Mouse (Mus musculus) midbrain, embryonic 14.5 days (tissue): ENCODE data around the gene Odf3. TPM values are rescaled to one million over a fixed set of nuclear protein-coding genes. Genes with fewer than 3 reads are reported as not detected.
"Not testable (repeated sequence)": the region's sequence is repeated elsewhere in the genome, so short reads cannot be mapped to it uniquely, and the experiment has no call there.

ENCODE experiments used
- ATAC-seq: fragments of 200-750 bp; cut with Nextera tagmentation; 2 replicates; pipeline ENCODE4 v1.8.0; 2017; ENCODE audit warnings: moderate number of reproducible peaks, moderate library complexity; ENCODE audit not compliant: low FRiP score, low TSS enrichment
- DNase-seq: peaks from one replicate; pipeline ENCODE4 v3.0.0-alpha.2; 2015
- H3K27ac ChIP-seq: fragments of 300-500 bp; sonication (generic); replicated peaks from 2 replicates; pipeline ENCODE4 v1.5.1; 2014; ENCODE audit warnings: mild to moderate bottlenecking, low read depth, low read length, moderate library complexity
- H3K27me3 ChIP-seq: fragments of 300-500 bp; sonication (generic); 2 replicates; pipeline ENCODE4 v1.6.1; 2014; ENCODE audit warnings: low read length, control low read depth, mixed read lengths; ENCODE audit not compliant: control insufficient read depth, insufficient read depth
- H3K36me3 ChIP-seq: fragments of 300-500 bp; sonication (generic); 2 replicates; pipeline ENCODE4 v1.6.1; 2014; ENCODE audit warnings: low read length, control low read depth; ENCODE audit not compliant: control insufficient read depth, insufficient read depth
- H3K4me1 ChIP-seq: fragments of 300-500 bp; sonication (generic); 2 replicates; pipeline ENCODE4 v1.6.1; 2014; ENCODE audit warnings: mild to moderate bottlenecking, antibody characterized with exemption, low read length, control low read depth; ENCODE audit not compliant: control insufficient read depth, insufficient read depth
- H3K4me2 ChIP-seq: fragments of 300-500 bp; sonication (generic); 2 replicates; pipeline ENCODE4 v1.6.1; 2014; ENCODE audit warnings: mild to moderate bottlenecking, low read length, moderate library complexity
- H3K4me3 ChIP-seq: fragments of 300-500 bp; sonication (generic); replicated peaks from 2 replicates; pipeline ENCODE4 v1.5.1; 2014; ENCODE audit warnings: low read depth, low read length
- H3K9ac ChIP-seq: fragments of 300-500 bp; sonication (generic); replicated peaks from 2 replicates; pipeline ENCODE4 v1.6.1; 2014; ENCODE audit warnings: mild to moderate bottlenecking, low read length, moderate library complexity
- H3K9me3 ChIP-seq: fragments of 300-500 bp; sonication (generic); 2 replicates; pipeline ENCODE4 v1.6.1; 2016; ENCODE audit warnings: low read length, control low read depth, mixed read lengths; ENCODE audit not compliant: control insufficient read depth
- WGBS: fragments of 180-500 bp; shearing (Covaris S2); extraction: QIAGEN DNeasy Blood & Tissue Kit; methylation state at CpG from one replicate; pipeline ENCODE4 v1.1.7; 2014; 5-methylcytosine and 5-hydroxymethylcytosine counted together
- polyA plus RNA-seq: library from polyadenylated mRNA; unstranded; fragments of >200 nt; fragmentation: Nextera tagmentation; extraction: Ambion mirVana; gene quantifications from 2 replicates; pipeline ENCODE4 v1.2.1, GENCODE M21; 2014

Odf3 gene
- polyA plus RNA-seq, 1 experiment from 2014 or later: not detected

DNA sequence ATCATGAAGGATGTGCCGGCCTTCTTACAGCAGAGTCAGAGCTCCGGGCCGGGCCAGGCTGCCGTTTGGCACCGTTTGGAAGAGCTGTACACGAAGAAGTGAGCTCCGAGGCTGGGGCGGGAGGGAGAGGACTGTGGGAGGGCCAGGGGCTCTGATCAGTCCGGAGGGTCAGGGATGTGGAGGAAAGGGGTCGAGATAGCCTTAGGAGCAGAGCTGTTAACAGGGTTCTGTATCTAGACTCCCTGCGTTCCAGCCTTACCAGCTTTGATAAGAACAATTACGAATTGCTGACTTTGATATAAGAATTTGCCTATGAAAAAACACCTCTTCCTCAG lies 34.8 kb downstream of the Odf3 start:
- H3K4me3 ChIP-seq: peak overlapping the region; percentile 81
- ATAC-seq: no peak; the same call in 1 of the 2 replicates
- H3K4me2 ChIP-seq: peak overlapping the region; percentile 67
- peak overlapping the region; percentile 86 for H3K27ac ChIP-seq
- under 1% methylated on average over 12 of the region's 12 CpGs for WGBS
- no peak for DNase-seq
- peaks cover 14% of the 10 kb centered on the region for H3K4me1 ChIP-seq
- H3K27me3 ChIP-seq: no peaks in the 10 kb centered on the region
- no peaks in the 10 kb centered on the region for H3K9me3 ChIP-seq
- H3K9ac ChIP-seq: peak overlapping the region; percentile 75
- peaks cover 28% of the 10 kb centered on the region for H3K36me3 ChIP-seq

DNA sequence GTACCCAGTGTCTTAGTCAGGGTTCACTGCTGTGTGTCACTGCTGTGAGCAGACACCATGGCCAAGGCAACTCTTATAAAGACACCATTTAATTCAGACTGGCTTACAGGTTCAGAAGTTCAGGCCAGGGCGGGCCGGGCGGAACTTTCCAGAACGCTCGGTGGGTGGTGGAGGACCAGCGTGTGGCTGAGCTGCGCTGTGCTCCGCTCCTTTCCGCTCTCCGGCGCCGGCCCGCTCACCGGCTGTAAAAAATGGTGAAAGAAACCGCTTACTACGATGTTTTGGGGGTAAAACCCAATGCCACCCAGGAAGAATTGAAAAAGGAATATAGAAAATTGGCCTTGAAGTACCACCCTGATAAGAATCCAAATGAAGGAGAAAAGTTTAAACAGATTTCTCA lies 43.0 kb downstream of the Odf3 start:
- peaks cover 80% of the 10 kb centered on the region for H3K36me3 ChIP-seq
- not testable (repeated sequence) for H3K4me2 ChIP-seq, H3K4me3 ChIP-seq, H3K27ac ChIP-seq, H3K27me3 ChIP-seq, DNase-seq, ATAC-seq, H3K9ac ChIP-seq, H3K9me3 ChIP-seq, H3K4me1 ChIP-seq
- 98% methylated on average over 16 of the region's 16 CpGs for WGBS

DNA sequence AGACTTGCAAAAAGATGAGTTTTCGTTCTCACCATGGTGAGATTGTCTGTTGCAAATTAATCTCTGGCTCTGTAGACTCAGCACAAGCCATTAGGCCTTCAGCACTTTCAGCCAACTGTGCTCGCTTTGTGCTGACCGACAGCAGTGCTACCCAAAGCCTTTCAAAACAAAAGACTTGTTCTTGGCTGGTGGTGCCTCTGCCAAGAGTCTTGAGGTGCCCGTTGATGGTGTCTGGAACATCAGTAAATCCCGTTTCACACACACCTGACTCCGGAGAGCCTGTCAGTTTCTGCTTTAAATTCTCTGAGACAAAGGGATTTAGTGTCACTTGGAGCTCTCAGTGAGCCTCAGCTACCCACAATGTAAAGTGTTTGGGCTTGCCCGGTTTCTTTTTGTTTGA lies 46.4 kb downstream of the Odf3 start:
- Histone ChIP-seq H3K4me1 (no peaks in the 10 kb centered on the region), H3K9ac (no peak overlapping the region), H3K27ac (no peak overlapping the region), H3K27me3 (no peaks in the 10 kb centered on the region), H3K4me3 (no peak overlapping the region), H3K36me3 (peaks cover 78% of the 10 kb centered on the region), H3K4me2 (no peak overlapping the region), H3K9me3 (no peaks in the 10 kb centered on the region)
- no peak for ATAC-seq
- WGBS: 88% methylated on average over 7 of the region's 7 CpGs
- no peak for DNase-seq

DNA sequence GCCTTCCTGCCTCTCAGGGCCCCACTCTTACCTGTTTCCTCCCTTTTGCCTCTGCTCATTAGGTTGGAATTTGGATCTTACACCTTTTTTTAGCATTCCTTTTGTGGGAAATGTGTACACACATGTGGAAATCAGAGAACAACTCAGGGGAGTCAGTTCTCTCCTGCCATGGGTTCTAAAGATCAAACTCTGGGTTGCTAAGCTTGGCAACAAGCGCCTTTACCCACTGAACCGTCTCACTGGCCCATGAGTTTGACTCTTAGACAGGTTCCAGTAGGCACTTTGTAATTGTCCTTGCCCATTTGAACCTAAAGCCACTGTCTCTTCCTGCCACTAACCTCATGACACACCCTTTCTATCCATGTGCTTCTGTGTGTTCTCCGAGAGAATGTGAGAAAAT lies 47.0 kb downstream of the Odf3 start:
- no peak for DNase-seq

DNA sequence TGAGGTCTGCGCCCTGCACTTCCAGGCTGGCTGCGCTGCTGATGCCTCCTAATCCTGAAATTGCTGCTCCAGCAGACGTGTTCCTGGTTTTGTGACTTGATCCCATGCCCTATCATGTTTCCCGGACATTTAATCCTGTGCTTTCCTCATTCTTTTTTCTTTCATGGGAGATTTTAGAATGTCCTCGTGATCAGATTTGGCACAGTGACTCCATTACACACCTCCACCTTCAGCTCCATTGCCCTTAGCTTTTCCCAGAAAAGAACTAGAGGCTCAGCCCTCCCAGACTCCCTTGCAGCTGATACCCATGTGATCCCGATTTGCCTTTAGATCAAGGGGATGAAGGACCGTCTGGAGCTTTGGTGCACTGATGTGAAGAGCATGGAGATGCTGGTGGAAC lies 50.3 kb downstream of the Odf3 start:
- no peaks in the 10 kb centered on the region for H3K27me3 ChIP-seq
- H3K4me3 ChIP-seq: no peak overlapping the region
- no peaks in the 10 kb centered on the region for H3K9me3 ChIP-seq
- H3K4me2 ChIP-seq: no peak overlapping the region
- H3K4me1 ChIP-seq: no peaks in the 10 kb centered on the region
- DNase-seq (no peak), ATAC-seq (no peak)
- H3K27ac ChIP-seq: no peak overlapping the region
- H3K9ac ChIP-seq: no peak overlapping the region
- H3K36me3 ChIP-seq: peaks cover 59% of the 10 kb centered on the region
- 87% methylated on average over 7 of the region's 7 CpGs for WGBS

More for the DNA sequence above, 47.0 kb downstream of the Odf3 start:
- Histone ChIP-seq H3K9ac (no peak overlapping the region), H3K4me1 (no peaks in the 10 kb centered on the region), H3K9me3 (no peaks in the 10 kb centered on the region), H3K4me2 (no peak overlapping the region), H3K27me3 (no peaks in the 10 kb centered on the region), H3K36me3 (peaks cover 78% of the 10 kb centered on the region), H3K4me3 (no peak overlapping the region), H3K27ac (no peak overlapping the region)
- no peak for ATAC-seq
- 94% methylated on average over 3 of the region's 3 CpGs for WGBS

DNA sequence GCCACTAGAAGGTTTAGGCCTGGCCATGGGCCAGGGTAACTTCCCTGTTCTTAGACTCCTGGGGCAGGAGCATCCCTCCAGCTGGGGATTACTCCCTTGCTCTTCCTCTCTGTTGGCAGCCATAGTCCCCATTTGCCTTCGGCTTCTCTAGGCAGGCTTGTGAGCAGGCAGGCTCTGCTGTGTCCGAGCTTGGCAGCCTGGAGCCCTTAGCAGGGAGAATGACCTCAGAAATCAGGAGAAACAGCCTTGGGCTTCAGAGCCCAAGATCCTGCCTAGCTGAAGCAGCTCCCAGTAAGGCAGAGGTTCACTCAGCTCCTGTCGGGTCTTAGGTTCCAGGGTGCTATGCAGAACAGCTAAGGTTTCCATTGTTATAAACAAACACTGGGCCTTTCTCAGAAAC lies 51.5 kb downstream of the Odf3 start:
- ATAC-seq: no peak
- no peaks in the 10 kb centered on the region for H3K27me3 ChIP-seq
- no peak overlapping the region for H3K4me3 ChIP-seq
- H3K9me3 ChIP-seq: no peaks in the 10 kb centered on the region
- 81% methylated on average over 3 of the region's 3 CpGs for WGBS
- H3K4me2 ChIP-seq: no peak overlapping the region
- H3K4me1 ChIP-seq: no peaks in the 10 kb centered on the region
- no peak overlapping the region for H3K27ac ChIP-seq
- no peak overlapping the region for H3K9ac ChIP-seq
- H3K36me3 ChIP-seq: peaks cover 47% of the 10 kb centered on the region
- no peak for DNase-seq

DNA sequence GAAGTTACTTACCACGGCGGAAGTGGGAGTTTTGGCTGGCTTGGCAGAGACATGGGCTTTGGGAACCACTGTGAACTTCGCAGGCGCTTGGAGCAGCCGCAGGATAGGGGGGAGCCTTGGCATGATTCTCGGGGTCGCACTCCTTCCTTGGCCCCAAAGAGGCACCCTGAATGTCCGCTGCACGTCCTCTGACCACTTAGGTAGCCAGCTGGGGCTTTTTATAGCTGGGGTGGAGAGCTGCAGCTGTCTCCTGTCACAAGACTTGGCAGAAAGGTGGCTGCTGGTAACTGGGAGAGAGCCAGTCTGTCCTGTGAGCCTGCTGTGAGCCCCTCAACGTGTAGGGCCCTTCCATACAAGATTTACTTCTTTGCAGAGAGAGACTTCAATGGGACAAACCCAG lies 52.6 kb downstream of the Odf3 start, which contains the start of gene Cox8b:
Cox8b (minus strand) TSS at position 227 of the 400 bp plus-strand sequence.
- Histone ChIP-seq H3K4me2 (no peak within 1 kb of the TSS), H3K9me3 (no peaks in the 10 kb centered on the region), H3K36me3 (peaks cover 40% of the 10 kb centered on the region), H3K4me1 (no peaks in the 10 kb centered on the region), H3K4me3 (no peak within 1 kb of the TSS), H3K27me3 (no peaks in the 10 kb centered on the region), H3K27ac (no peak within 1 kb of the TSS), H3K9ac (no peak within 1 kb of the TSS)
- WGBS: 84% methylated on average over 10 of the region's 10 CpGs
- no peak for DNase-seq
- ATAC-seq: no peak

Other genes starting within 250 kb of the Odf3 start
- 0.04 TPM in 1 of 2 replicates, not detected in the other for gene Olfr46, start 246.5 kb upstream of the Odf3 start, polyA plus RNA-seq
- not detected in 2 replicates for gene Olfr61, start 218.8 kb upstream of the Odf3 start, polyA plus RNA-seq
- not detected in 2 replicates for gene Olfr53, start 201.4 kb upstream of the Odf3 start, polyA plus RNA-seq
- gene Olfr539, start 187.9 kb upstream of the Odf3 start, polyA plus RNA-seq: not detected in 2 replicates
- gene Olfr45, start 165.9 kb upstream of the Odf3 start, polyA plus RNA-seq: not detected in 2 replicates
- not detected in 2 replicates for gene Olfr541, start 150.5 kb upstream of the Odf3 start, polyA plus RNA-seq
- gene Cyp2e1, start 84.1 kb upstream of the Odf3 start, polyA plus RNA-seq: not detected in 2 replicates
- gene Syce1, start 60.0 kb upstream of the Odf3 start, polyA plus RNA-seq: 0.18 TPM in 1 of 2 replicates, not detected in the other
- 25.4 and 34.5 TPM in 2 replicates for gene Zfp941, start 25.6 kb upstream of the Odf3 start, polyA plus RNA-seq
- not detected in 2 replicates for gene Urah, start 12.8 kb upstream of the Odf3 start, polyA plus RNA-seq
- not detected in 2 replicates for gene Scgb1c1, start 2.3 kb upstream of the Odf3 start, polyA plus RNA-seq
- gene Gm45785, start 8.5 kb downstream of the Odf3 start, polyA plus RNA-seq: not detected in 2 replicates
- 98.6 and 99.6 TPM in 2 replicates for gene Ric8a, start 9.2 kb downstream of the Odf3 start, polyA plus RNA-seq
- 42.8 and 54.5 TPM in 2 replicates for gene Bet1l, start 9.8 kb downstream of the Odf3 start, polyA plus RNA-seq
- gene Psmd13, start 34.2 kb downstream of the Odf3 start, polyA plus RNA-seq: 186 and 214 TPM in 2 replicates
- gene Sirt3, start 34.5 kb downstream of the Odf3 start, polyA plus RNA-seq: 33.4 and 40.0 TPM in 2 replicates
- gene Cox8b, start 52.6 kb downstream of the Odf3 start, polyA plus RNA-seq: not detected in 2 replicates
- 0.32 and 0.89 TPM in 2 replicates for gene Nlrp6, start 73.1 kb downstream of the Odf3 start, polyA plus RNA-seq
- gene Pgghg, start 93.6 kb downstream of the Odf3 start, polyA plus RNA-seq: 5.0 and 7.4 TPM in 2 replicates
- gene Ifitm5, start 102.5 kb downstream of the Odf3 start, polyA plus RNA-seq: 0.29 TPM in 1 of 2 replicates, not detected in the other
- not detected in 2 replicates for gene Gm45717, start 108.1 kb downstream of the Odf3 start, polyA plus RNA-seq
- 131 and 176 TPM in 2 replicates for gene Ifitm2, start 108.2 kb downstream of the Odf3 start, polyA plus RNA-seq
- gene Ifitm1, start 119.4 kb downstream of the Odf3 start, polyA plus RNA-seq: 3.0 and 11.5 TPM in 2 replicates
- gene Ifitm3, start 163.0 kb downstream of the Odf3 start, polyA plus RNA-seq: 18.8 and 66.5 TPM in 2 replicates
- gene Ifitm6, start 170.1 kb downstream of the Odf3 start, polyA plus RNA-seq: 0.34 and 0.35 TPM in 2 replicates
- not detected in 2 replicates for gene Gm17387, start 181.3 kb downstream of the Odf3 start, polyA plus RNA-seq
- 44.1 and 56.0 TPM in 2 replicates for gene B4galnt4, start 213.3 kb downstream of the Odf3 start, polyA plus RNA-seq
- gene Pkp3, start 230.4 kb downstream of the Odf3 start, polyA plus RNA-seq: not detected in 2 replicates